Mouse (Mus musculus) erythroid progenitor cell, adult 5-6 weeks (primary cell): ENCODE measurements at regions not wholly inside any gene's neighbourhood (a gene's known extent, or its start where the extent isn't known, plus 50 kb on each side); places are given as distances from the start of the nearest gene placed in this dataset.

ENCODE experiments used
- ATAC-seq: replicated peaks from 2 replicates; pipeline ENCODE4 v1.8.0; 2016; ENCODE audit warnings: moderate number of reproducible peaks, mild to moderate bottlenecking, moderate TSS enrichment, inconsistent platforms; ENCODE audit not compliant: poor library complexity, low FRiP score, severe bottlenecking

- no peak for ATAC-seq
Measured at GRCm38 (mm10) chr12:54334491-54335132, 131.0 kb upstream of the Egln3 start.

GRCm38 (mm10) chr12:54333632-54334321 is 130.1 kb upstream of the Egln3 start:
- ATAC-seq: no peak

GRCm38 (mm10) chr12:54327483-54327882 is 123.8 kb upstream of the Egln3 start:
- no peak for ATAC-seq

GRCm38 (mm10) chr12:54326571-54326970 is 122.9 kb upstream of the Egln3 start:
- no peak for ATAC-seq

- no peak for ATAC-seq
Measured at GRCm38 (mm10) chr12:54320533-54320932, 116.9 kb upstream of the Egln3 start.

GRCm38 (mm10) chr12:54316980-54317471 is 113.4 kb upstream of the Egln3 start:
- no peak for ATAC-seq

- ATAC-seq: no peak
Measured at GRCm38 (mm10) chr12:54316066-54316567, 112.5 kb upstream of the Egln3 start.

- no peak for ATAC-seq
Measured at GRCm38 (mm10) chr12:54314153-54314552, 110.5 kb upstream of the Egln3 start.

GRCm38 (mm10) chr12:54313211-54313845 is 109.7 kb upstream of the Egln3 start:
- ATAC-seq: peak; percentile 57

- ATAC-seq: no peak
Measured at GRCm38 (mm10) chr12:54312522-54313210, 109.0 kb upstream of the Egln3 start.

GRCm38 (mm10) chr12:54311896-54312521 is 108.3 kb upstream of the Egln3 start:
- no peak for ATAC-seq

- no peak for ATAC-seq
Measured at GRCm38 (mm10) chr12:54309874-54310273, 106.2 kb upstream of the Egln3 start.

- ATAC-seq: no peak
Measured at GRCm38 (mm10) chr12:54309219-54309618, 105.6 kb upstream of the Egln3 start.

GRCm38 (mm10) chr12:54305135-54305630 is 101.5 kb upstream of the Egln3 start:
- no peak for ATAC-seq

- ATAC-seq: no peak
Measured at GRCm38 (mm10) chr12:54303746-54304145, 100.1 kb upstream of the Egln3 start.

- ATAC-seq: no peak
Measured at GRCm38 (mm10) chr12:54299506-54299905, 95.8 kb upstream of the Egln3 start.

- ATAC-seq: no peak
Measured at GRCm38 (mm10) chr12:54293248-54293647, 89.6 kb upstream of the Egln3 start.

GRCm38 (mm10) chr12:54290311-54290710 is 86.7 kb upstream of the Egln3 start:
- no peak for ATAC-seq

GRCm38 (mm10) chr12:54288747-54289146 is 85.1 kb upstream of the Egln3 start:
- ATAC-seq: no peak
